Mouse (Mus musculus): ENCODE measurements around the gene Cbx8.

DNA sequence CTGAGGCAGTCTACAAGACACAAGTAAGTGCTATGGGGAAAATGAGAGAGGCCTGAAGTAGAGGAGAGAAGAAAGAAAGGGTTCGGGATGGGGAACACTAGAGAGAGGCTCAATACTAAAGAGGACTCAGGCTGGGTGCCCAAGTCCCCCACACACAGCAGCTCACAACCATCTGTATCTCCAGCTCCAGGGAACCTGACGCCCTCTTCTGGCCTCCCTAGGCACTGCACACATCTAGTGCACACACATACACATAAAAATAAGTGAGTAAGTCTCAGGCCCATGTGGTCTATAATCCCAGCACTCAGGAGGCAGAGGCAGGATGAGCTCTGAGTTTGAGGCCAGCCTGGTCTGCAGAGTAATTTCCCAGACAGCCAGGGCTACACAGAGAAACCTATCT is 39.9 kb downstream of the Cbx8 start:
- TF ChIP-seq CTCF (IDR thresholded peaks at IDR 0.05; ENCODE audit: low read depth), result no peak
- no peak for TF ChIP-seq EP300 (IDR thresholded peaks at IDR 0.05; ENCODE audit: low read depth)
